Mouse (Mus musculus) CD4-positive, CD25-positive, alpha-beta regulatory T cell, adult 4 months (primary cell): ENCODE data around the gene Itsn1. TPM values are rescaled to one million over a fixed set of nuclear protein-coding genes. Genes with fewer than 3 reads are reported as not detected.

Experiments
- ATAC-seq: one replicate; pipeline ENCODE4 v1.8.0; 2017
- polyA plus RNA-seq, 2 experiments: library from polyadenylated mRNA; unstranded; fragments of 100-300 nt; shearing (Covaris generic); gene quantifications; one replicate each; pipeline ENCODE4 v1.2.1; 2017

Itsn1 gene
- polyA plus RNA-seq, 2 experiments from 2014 or later, result 2.1 to 2.4 TPM

DNA sequence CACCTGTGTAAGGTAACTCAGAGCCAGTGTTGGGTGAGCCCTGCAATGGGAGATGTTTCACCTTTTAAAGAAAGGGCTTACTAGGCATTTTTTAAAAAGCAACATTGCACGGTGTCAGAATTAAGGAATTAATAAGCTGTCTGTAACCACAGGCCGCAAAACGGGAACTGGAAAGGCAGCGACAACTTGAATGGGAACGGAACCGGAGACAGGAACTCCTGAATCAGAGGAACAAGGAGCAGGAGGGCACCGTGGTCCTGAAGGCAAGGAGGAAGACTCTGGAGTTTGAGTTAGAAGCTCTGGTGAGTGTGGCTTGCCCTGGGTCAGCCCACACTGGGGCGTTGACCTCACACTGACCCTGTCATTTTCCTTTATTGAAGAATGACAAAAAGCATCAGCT is 91.2 kb downstream of the Itsn1 start:
- no peak for ATAC-seq

DNA sequence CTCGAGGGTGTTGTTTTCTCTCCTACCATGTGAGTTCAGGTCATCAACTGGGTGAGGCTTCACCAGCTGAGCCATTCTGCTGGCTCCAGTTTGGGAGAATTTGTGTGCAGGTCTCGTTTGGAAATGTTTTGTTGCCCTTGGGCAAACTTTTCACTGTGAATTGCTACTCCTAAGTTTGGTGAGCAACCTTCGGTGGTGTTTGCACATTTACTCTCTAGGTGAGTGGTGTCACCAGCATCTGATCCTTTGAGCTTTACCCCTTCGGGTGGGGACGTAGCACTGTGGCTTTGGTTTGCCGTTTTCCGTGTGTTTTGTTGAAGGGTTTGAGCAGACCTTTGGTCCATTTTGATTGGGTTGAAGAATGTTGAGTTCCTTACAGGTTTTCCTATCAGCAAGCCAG is 93.2 kb downstream of the Itsn1 start:
- ATAC-seq, result no peak

DNA sequence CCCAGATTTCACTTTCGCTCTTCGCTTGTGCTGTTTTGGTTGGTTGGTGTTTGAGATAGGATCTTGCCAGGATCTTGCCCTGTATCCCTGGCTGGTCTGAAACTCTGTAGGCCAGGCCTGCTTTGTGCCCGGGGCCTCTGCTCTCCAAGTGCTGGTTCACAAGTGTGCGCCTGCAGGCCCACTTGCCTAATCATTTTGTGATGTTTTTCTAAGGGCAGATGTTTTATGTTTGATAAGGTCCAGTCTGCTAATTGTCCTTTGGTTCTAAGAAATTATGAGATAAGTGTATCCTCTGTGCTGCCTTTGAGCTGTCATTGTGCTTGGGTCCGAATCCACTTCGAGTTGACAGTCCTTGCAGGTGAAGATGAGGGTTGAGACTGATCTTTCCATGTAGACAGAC is 93.7 kb downstream of the Itsn1 start:
- no peak for ATAC-seq

DNA sequence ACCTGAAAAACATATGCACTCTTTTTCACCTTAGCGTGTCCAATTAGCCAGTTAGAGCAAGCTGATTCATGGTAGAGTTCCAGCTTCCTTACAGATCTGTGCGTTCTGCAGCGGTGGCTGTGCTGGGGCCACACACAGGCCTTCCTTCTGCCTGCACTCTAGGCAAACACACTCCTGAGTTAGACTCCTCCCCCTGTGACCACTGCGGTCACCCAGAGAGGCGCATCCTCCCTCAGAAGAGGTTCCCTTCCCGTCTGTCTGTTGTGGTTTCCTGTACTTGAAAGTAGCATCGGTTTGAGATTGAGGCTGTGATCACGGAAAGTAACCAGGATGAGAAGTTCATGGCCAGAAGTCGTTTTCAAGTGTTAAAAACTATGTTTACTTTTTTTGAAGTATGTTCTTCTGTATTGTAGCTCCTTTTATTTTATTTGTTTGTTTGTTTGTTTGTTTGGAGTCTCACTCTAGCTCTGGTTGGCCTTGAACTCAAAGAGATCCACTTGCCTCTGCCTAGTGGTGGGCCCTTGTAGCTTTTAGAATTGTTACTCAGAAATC is 96.8 kb downstream of the Itsn1 start:
- ATAC-seq, result peak; percentile 100

DNA sequence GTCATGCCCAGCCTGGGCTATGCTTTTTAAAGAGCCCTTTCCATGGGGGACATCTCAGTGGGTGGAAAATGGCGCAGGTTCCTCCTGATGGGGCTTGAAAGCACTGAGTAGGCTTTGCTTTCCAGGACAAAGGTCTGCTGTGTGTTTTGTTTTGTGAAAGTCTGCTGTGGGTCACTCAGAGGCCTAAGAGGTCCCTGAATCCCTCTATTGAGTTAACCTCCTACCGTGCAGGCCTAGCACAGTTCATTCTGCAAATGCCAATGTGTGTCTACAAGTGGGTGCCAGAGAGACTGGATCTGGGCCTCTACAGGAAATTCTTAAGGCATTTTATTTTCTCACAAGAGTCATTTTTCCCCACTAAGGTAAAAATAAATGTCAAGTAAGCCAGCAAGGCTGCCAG is 97.8 kb downstream of the Itsn1 start:
- ATAC-seq, result no peak

DNA sequence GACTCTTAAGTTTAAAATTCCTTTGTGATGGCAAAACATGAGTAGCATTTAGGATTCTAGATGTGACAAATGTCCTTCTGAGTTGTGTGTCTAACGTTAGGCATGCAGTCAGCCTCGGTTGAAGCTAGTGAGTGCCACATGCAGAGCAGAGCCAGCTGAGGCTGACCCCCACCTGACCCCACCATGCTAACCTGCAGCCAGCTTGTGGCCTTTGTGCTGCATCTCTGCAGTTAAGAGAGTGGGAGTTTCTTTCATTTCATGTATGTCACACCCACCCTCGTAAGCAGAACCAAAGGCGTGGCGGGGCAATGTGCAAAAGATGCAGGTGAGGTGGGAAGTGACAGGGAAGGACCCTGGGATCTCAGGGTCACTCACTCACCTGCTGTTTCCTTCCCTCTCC is 98.4 kb downstream of the Itsn1 start:
- ATAC-seq, result no peak

DNA sequence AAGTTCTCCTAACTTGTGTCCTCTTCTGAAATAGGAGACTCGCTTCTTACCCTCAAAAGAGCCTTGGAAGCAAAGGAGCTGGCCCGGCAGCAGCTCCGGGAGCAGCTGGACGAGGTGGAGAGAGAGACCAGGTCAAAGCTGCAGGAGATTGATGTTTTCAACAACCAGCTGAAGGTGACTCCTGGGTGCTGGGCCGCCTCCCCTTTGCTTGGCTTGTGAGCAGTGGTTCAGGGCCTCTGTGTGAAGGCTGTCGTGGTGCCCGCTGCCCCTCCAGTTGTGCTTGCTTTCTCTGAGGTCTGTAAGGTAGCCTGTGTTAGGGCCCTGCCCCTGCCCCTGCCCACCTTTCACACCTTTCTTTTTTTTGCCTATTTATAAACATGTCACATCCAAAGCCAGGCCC is 99.1 kb downstream of the Itsn1 start:
- no peak for ATAC-seq

DNA sequence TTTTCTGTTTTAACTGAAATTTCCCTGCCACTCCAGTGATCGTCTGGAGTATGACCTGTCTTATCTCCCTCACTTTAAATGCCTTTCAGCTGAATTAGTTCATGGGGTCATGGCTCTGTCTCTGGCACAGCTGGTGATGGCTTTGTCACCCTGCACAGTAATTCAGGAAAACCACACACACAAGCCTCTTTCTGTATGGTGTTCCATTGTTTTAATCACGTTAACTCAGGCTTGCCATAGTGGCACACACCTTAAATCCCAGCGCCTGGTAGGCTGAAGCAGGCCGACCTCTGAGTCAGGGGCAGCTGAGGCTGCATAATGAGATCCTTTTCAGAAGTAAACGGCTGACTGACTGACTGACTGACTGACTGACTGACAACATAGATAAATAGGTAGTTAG is 99.5 kb downstream of the Itsn1 start:
- ATAC-seq, result no peak

DNA sequence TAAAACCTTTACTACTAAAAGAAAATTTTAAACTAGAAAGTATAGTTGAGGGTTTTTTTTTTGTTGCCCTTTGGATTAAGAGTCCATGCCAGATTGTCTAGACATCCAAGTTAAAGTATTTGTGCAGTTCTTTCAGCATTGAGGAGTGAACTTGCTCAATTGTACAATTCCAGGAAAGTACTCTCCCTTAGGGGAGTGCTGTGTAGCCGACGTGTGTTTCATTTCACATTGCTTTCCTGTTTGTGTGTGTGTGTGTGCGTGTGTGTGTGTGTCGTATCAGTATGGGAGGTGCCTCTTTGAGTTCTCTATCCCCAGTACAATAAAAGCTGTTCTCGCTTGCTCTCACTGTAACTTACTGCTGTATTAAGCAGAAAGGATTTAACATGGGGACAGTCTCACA is 100.0 kb downstream of the Itsn1 start:
- ATAC-seq, result no peak

DNA sequence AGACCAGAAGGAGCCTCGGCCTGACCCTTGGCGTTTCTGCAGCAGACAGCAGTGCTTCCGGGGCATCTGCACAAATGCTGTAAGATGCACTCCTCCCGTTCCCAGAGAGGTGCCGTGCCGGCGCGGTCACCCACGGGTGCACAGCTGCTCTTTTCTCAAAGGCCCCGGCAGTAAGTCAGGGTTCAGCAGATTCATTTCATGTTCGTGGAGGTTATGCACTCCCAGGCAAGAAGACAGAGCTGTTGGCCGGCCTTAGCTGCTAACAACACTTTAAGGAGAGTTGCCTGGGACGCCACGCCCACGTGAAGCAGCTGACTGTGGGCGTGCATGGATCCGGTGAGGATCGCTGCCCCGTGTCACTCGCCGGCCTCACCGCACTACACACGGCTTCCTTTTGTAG is 101.2 kb downstream of the Itsn1 start:
- ATAC-seq, result no peak

DNA sequence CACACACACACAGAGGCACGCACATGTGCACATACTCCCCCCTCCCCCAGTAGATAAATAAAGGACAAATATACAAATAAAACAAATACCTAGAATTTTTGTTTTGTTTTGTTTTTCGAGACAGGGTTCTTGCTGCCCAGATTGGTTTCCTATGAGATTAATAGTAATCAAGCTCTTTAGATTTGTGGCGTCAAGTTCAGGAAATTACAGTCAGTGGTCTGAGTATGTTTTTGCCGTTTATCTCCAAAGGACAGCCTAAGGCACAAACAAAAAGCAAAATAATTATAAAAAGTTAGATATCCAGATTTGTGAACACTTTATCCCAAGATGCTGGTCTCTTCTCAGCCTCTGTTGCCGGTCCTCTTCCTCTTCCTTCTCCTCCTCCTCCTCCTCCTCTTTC is 104.0 kb downstream of the Itsn1 start:
- no peak for ATAC-seq

DNA sequence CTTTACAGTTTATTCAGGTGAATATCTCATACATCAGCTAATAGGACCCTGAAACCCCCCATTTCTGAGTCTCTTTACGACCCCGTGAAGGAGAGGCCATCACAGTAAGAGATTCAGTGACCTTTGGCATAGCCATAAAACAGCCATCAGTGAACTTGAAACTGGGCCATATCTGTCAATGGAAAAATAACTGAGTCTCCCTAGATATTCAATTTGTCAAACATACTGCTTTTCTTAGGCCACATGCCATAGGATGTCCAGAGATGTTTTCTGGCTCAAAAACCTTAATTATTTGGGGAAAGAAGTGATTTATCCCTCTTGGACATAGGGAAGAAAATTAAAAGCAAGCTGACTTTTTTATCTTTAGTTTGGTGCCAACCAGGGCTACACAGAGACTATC is 104.5 kb downstream of the Itsn1 start:
- ATAC-seq, result no peak

DNA sequence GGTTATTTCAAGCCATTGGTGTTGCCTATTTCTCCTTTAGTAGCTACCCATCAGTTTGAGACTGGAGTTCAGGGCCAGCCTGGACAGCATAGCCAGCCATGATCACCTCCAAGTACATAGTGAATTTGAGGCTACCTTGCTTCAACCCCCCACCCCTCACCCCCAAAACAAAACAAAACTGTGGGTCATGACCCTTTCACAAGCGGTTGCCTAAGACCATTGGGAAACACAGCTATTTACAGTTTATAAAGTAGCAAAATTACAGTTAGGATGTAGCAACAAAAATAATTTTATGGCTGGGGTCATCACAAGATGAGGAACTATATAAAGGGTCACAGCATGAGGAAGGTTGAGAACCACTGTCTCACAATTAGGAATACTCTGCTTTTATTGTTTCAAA is 104.9 kb downstream of the Itsn1 start:
- no peak for ATAC-seq

DNA sequence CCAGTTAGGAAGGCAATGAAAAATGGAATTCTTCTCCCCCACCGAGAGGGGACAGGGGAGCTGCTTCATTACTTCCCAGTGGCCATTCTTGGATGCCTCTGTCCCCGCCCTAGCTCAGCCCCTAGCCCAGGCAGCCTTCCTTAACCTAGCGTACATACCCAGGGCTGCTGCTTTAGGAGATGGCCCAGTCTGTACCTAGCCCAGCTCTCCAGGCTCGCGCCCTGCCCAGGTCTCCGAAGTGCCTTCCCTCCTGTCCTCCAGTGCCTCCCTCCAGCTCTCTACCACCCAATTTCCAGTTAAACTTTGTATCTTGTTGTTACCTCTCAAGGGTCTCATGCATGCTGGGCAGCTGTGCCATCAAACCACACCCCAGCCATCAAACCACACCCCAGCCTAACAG is 106.7 kb downstream of the Itsn1 start:
- ATAC-seq, result no peak

DNA sequence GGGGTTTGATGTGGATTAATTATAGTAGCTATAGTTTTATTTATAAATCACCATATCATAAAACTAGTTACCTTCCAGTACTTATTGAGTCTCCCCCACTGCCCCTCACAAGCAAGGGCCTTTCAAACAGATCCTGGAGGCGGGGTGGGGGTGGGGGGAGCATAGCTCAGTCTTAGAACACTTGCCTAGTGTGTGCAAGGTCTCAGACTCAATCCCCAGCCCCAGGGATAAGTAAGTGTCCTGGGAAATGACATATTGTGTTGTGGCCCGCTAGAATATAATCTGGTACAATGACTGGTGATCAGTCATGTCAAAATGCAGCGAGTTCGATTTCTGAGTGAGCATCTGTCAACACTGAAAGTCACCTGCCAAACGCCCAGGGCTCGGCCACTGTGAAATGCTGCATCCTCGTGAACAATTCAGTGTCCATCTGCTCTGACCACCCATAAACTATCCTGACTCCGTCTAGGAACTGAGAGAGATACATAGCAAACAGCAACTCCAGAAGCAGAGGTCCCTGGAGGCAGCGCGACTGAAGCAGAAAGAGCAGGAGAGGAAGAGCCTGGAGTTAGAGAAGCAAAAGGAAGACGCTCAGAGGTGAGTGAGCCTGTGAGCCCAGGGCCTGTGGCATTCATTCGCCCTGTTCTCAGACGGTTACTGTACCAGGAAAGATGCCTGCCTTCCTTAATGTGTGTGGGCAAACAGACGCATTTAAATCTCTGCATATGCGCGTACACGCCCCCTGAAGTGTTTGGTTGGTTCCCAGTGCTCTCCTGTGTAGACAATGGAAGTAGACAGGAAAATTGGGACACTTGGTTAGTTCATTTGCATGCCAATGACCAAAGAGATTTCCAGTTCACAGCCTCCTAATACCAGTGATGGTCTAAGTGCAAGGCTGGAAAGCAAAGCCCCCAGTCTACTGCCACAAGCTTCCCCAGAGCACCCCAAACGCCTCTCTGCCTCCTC is 107.8 kb downstream of the Itsn1 start:
- no peak for ATAC-seq

DNA sequence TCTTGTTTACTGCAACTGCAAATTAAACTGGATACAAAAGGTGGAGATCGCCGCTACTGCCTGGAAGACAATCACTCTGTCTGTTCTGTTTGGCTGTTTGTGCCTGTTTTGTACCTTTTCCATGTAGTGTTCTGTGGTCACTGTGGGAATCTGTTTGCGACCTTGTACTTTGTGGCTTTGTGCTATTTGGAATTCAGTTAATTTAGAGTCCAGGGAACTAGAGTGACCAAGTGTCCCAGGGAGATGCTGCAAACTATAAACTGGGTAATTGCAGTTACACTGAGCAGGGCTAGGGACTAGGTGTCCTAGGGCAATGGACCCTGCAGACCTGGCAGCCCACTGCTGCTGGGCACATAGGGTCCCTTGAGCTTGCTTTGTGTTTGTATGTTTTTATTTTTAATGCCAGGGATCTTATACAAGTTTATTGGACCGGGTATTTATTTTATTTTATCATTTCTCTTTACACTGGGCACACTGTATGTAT is 108.5 kb downstream of the Itsn1 start:
- ATAC-seq, result no peak

DNA sequence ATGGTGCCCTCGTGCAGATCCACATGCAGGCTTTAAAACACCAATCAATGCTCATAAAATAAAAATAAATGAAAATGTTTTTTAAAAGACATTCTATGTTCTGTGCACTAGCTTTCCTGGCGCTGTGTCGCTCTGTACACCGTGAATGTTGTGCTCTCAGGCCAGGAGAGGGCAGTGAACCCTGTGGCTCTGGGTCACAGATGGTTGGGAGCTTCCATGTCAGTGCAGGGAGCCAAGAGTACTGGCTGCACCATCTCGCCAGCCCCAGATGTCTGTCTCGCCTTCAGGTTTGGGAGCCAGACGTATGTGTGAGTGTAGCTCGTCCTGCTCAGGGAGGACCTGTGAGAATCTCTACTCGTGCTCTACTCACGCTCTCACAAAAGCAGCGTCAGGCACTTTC is 109.7 kb downstream of the Itsn1 start:
- no peak for ATAC-seq

DNA sequence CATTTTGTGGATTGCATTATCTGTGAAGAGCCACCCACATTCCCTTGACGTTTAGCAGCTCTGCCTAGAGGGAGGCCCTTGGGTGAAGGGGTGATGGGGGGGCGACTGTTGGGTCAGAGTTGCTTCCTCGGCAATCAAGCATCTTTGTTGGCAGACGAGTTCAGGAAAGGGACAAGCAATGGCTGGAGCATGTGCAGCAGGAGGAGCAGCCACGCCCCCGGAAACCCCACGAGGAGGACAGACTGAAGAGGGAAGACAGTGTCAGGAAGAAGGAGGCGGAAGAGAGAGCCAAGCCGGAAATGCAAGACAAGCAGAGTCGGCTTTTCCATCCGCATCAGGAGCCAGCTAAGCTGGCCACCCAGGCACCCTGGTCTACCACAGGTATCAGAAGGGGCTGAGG is 110.4 kb downstream of the Itsn1 start:
- ATAC-seq, result no peak

DNA sequence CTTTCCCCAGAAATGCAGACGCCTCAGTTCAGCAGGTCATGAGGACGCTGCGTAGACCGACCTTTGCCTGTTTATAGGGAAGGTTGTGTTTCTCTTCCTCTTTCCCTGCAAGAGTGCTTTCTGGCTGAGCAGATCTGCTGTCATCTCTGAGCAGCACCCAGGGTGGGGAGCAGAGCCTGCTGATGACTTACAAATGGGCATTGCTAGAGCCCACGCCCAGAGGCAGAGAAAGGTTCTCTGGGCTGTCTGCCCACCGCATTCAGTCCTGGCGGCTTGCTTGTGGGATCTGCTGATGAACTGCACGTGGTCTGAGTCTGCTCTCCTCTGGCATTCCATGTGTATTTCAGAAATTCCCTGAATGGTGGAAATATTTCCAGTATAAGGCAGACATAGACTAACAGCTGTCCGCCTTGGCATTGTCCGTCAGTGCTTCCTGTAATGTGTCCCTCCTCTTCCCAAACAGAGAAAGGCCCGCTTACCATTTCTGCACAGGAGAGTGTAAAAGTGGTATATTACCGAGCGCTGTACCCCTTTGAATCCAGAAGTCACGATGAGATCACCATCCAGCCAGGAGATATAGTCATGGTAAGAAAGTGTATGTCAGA is 112.0 kb downstream of the Itsn1 start:
- no peak for ATAC-seq

DNA sequence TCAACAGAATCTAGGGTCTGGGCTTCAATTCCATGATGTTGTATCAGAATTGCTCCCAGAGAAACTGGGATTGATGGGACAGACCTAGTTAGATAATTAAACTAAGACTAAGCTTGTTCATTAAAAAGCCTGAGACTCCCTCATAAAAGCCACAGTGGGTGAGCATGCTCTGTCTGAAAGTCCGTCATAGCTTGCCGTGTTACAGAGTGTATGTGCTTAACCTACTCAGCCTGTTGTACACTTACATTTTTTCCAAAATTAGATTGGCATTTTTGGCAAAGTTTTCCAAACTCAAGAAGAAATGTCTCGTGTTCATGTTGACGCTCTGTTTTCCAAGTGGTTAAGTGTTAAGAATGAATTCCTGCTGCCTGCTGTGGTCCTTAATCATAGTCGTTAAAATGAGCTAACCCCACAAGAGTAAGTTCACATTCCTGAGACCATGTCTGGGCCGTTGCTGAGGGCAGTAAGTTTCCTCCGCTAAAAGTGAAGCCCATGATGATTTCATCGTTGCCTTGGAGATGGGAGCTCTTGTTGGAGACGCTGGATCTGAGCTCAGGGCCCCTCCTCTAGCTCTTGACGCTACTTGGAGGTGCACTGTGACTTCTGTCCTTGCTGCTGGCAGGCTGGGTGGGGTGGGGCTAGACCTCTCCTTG is 117.1 kb downstream of the Itsn1 start:
- ATAC-seq, result no peak

DNA sequence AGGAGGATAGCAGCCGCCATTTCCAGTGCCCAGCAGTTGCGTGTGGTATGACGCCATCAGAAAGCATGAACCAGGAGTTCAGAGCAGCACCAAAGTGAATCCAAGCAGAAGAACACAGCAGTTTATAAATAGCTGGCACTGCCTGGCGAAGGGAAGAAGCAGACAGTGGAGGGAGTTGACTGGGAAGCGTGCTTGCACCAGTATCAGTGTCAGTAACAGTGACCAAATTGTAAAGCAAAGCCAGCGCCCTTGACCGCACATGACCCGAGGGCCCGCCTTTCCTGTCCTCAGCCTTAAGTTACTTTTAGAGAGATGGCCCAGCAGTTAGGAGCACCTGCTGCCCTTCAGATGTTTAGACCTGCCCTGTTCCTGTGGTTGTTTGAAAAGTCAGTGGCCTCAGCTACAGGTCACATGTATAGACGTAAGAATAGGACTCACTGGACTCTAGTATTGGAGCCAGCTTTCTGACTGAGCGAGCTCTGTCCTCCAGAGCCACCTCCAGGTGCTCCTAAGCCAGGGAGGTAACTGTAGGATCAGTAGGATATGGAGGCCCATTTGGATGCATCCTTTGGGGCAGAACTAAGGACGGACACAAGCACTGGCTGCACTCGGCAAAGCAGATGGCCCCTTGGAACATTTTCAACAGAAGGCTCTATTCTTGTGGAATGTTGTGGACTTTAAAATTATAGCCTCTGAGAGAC is 118.6 kb downstream of the Itsn1 start:
- ATAC-seq, result no peak

DNA sequence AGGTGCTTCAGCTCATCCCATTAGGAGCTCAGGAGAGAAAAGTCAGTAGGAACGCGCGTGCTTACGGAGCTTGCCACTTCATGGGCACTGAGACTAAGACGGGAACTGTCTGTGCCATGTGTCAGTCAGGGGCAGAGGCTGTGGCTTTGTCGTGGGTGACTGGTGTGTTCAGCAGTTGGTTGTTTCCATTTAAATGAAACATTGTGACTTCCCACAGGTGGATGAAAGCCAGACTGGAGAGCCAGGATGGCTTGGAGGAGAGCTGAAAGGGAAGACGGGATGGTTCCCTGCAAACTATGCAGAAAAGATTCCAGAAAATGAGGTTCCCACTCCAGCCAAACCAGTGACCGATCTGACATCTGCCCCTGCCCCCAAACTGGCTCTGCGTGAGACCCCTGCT is 119.4 kb downstream of the Itsn1 start:
- no peak for ATAC-seq
